Mouse (Mus musculus) liver, postnatal 0 days (tissue): ENCODE data around the gene Tle4.

Experiments used
- CTCF ChIP-seq: sonication (generic); IDR thresholded peaks from 2 replicates; pipeline ENCODE4 v1.5.1; 2016; ENCODE audit warnings: antibody characterized with exemption, low read depth
- EP300 ChIP-seq: IDR thresholded peaks from 2 replicates; pipeline ENCODE4 v1.6.1; 2016; ENCODE audit warnings: antibody characterized with exemption, low read depth, mild to moderate bottlenecking

- TF ChIP-seq CTCF (no peak), EP300 (no peak)
These were observed 182.9 kb downstream of the Tle4 start for GRCm38 (mm10) chr19:14414957-14415356.
